Mouse (Mus musculus): Measurements from ENCODE around the gene Cyp21a1. TPM values are rescaled to one million over a fixed set of nuclear protein-coding genes. Genes with fewer than 3 reads are reported as not detected.
"Not testable (repeated sequence)": the region's sequence is repeated elsewhere in the genome, so short reads cannot be mapped to it uniquely, and the experiment has no call there.

Gene Cyp21a1
- total RNA-seq (2015; ENCODE audit: low replicate concordance), result not detected in 2 replicates
- not detected in 2 replicates for total RNA-seq (2017; ENCODE audit: low replicate concordance)

DNA sequence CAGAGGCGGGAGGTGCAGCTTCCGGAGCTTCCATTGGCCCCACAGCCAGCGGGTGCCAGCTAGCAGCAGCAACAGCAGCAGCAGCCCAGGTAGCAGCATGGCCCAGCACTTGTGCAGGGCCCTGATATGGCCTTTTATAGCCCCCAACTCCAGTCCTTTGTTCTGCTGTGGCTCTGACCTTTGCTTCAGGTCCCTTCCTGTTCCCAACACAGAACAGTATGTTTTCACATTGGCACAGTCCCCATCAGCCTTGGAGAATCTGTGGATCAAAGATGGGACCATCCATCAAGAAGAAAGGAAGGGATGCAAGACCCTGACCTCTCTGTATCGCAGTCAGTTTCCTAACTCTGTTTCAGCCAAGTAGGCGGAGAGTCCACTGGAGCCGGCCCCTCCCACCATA is at the start of gene Cyp21a1:
Gene Cyp21a1 (minus strand): TSS at position 261 of the 400 bp plus-strand sequence.
- not testable (repeated sequence) for ATAC-seq (replicated peaks; ENCODE audit: low FRiP score, poor library complexity, severe bottlenecking)

DNA sequence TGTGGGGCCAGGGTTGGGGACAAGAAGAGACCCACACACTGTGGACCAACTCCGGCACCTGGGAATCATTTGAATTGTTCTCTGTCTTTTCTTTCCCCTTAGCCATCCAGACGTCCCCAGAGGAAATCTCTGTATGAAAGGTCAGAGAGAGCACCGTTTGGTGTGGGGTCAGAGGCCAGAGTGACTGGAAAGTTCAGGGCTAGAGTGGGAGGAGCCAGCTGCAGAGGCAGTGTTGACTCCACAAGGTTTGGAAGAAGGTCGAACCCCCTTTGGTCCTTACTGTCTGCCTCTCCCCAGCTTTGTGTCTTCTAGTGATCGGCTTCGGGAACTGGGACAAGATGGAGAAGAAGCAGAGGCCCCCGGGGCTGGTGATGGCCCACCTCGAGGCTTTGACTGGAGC is 49.1 kb upstream of the Cyp21a1 start:
- ATAC-seq (replicated peaks; ENCODE audit: low FRiP score, poor library complexity, severe bottlenecking), result no peak

DNA sequence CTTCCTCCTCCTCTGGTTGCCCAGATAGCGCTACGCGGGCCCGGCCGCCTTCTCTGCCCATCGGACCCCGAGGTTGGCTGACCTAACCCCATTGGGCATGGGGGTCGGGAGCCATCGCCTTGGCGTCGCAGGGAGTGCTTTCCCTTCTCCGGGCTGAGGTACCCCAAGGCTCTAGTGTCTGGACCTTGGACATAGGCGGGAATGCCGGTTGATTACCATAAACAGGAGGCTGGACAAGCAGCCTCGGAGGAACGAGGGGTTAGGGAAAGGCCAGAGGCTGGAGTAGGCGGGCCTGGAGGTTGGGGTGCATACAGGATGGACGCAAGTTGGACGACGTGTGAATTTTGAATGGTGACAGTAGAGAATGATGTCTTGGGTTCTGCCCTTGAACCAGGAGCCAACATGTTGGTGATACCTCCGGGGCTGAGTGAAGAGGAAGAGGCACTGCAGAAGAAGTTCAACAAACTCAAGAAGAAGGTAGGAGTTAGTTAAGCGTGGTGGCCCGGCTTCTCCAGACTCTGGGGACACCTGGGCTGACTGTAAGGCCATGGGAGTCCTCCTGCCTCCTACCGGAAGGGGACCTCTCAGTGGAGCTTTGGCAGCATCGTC is 46.3 kb upstream of the Cyp21a1 start:
- peak; percentile 18; the same call in 1 of the 2 replicates for ATAC-seq (replicated peaks; ENCODE audit: low FRiP score, poor library complexity, severe bottlenecking)

DNA sequence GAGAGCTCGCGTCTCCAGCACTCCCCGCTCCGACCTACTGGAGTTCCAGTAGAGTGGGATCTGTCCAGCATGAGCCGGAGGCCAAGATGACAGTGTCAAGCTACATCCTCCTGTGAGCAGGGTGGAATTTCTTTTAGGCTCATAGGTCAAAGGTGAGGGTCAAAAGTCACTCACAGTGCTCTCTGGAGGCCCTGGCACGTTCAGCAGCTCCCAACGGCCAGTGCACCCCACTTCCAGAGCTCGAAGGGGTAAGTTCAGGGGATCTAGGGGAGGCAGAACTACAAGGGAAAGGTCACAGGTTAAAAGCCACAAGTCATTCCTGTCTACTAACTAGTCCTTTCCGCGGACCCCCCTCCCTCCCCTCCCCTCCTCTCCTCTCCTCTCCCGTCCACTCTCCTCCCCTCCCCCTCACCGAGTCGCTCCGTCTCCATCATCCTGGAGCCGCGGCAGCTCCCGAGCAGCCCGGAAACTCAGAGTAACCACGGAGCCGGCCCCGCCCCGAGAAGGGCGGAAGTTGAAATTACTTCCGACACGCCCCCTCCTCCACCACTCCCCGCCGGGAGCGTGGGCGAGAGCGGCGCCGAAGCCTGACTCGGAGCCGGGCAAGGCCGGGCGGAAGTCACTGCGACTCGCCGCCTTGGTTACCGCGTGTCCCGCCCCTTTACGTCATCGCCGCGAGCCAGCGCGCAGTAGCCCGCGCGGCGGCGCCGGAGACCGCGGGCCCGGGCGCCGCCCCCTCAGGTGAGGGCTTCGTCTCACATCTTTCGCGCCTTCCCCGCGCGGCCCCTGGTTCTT is 45.6 kb upstream of the Cyp21a1 start, which contains the start of the genes Skiv2l and Nelfe:
Gene Skiv2l (minus strand): TSS at position 489 of the 795 bp plus-strand sequence.
Gene Nelfe (plus strand): TSS at position 670 of the 795 bp plus-strand sequence.
- peak; percentile 97 for ATAC-seq (replicated peaks; ENCODE audit: low FRiP score, poor library complexity, severe bottlenecking)

DNA sequence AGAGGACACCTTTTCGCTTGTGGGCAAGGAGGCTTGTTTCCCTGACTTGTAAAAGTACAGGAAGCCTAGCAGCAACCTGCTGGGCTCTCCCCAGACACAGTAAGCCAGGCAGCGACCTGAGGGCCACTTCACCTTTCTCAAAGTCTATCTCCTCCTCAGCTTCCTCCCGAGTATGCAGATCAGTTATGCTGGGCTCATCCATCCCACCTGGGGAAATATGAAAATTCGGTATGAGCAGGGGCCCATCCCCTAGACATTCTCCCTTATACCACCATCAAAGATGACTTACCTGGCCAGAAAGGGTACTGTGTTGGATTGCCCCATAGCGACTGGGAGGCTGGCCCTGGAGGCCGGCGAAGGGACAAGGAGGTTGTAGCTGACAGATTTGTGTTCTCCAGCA is 43.3 kb upstream of the Cyp21a1 start:
- ATAC-seq (replicated peaks; ENCODE audit: low FRiP score, poor library complexity, severe bottlenecking), result no peak

DNA sequence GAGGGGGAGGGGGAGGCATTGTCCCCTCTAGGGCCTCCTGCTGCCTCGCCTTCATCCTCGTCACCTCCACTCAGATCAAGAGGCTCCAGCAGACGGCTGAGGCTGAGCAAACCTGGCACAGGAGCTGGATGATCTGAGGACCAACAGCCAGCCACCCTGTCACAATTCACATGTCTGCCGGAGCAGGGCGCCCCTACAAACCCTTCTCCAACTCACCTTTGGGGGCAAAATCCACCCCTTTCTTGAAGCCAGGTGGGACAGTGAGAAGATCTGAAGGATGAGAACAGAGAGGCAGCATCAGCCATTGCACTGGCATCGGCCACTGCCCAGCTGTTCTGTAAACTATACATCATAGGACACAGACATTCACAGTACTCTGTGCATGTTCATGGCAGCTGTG is 42.8 kb upstream of the Cyp21a1 start:
- no peak for ATAC-seq (replicated peaks; ENCODE audit: low FRiP score, poor library complexity, severe bottlenecking)

DNA sequence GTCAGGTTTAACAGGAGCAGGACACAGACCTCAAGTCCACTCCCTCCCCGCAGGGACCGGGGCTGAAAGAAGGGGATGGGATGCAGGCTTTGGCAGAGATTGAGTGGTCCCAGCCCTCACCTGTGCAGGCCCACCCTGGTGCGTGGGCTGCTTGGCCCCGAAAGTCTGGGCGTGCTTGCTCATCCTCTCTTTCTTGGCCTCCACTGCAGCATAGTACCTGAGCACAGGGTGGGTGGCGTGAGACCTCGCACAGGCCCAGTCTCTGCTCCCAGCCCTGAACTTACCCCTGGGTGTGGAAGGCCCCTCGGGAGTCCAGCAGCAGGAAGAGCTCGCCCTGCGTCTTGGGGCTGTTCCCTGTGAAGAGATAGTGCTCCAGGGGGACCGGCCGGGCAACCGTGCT is 40.5 kb upstream of the Cyp21a1 start:
- ATAC-seq (replicated peaks; ENCODE audit: low FRiP score, poor library complexity, severe bottlenecking), result no peak

DNA sequence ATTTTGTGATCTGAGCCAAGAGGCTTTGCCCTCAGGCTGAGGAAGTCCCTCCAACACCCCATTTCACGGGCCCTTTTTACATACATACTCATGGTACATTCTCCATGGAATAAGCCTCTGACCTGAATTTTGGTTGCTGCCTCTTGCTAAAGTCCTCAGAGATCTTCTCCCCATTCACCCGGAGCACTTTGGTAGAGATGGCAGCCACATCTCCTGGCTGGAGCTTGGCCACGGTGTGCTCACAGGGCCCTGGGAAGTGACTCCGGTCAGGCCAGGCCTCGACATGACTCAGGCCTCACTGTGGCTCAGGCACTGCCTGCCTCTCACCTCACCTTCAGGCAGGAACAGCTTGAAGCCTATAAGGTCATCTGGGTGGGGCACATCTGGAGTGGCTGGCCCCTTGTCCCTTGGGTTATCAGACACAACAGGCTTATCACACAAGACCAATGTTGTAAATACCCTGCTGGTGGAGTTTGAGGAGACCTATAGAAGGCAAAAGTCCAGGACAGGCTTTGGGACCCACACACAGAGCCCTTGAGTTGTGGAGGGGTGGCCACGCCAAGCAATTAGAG is 36.5 kb upstream of the Cyp21a1 start:
- no peak for ATAC-seq (replicated peaks; ENCODE audit: low FRiP score, poor library complexity, severe bottlenecking)

DNA sequence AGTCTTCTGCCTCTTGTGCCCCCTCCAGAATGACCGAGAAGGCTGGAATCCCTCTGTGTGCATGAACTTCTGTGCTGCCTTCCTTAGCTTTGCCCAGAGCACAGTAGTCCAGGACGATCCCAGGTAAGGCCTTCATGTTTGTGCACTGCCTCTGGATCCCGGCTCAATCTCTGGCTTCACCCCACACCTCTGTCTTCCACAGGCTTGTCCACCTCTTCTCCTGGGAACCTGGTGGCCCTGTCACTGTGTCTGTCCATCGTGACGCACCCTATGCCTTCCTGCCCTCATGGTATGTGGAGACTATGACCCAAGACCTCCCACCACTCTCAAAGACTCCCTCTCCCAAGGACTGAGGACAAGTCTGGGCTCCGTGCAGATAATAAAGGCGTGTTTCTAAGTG is 34.4 kb upstream of the Cyp21a1 start:
- ATAC-seq (replicated peaks; ENCODE audit: low FRiP score, poor library complexity, severe bottlenecking), result no peak

DNA sequence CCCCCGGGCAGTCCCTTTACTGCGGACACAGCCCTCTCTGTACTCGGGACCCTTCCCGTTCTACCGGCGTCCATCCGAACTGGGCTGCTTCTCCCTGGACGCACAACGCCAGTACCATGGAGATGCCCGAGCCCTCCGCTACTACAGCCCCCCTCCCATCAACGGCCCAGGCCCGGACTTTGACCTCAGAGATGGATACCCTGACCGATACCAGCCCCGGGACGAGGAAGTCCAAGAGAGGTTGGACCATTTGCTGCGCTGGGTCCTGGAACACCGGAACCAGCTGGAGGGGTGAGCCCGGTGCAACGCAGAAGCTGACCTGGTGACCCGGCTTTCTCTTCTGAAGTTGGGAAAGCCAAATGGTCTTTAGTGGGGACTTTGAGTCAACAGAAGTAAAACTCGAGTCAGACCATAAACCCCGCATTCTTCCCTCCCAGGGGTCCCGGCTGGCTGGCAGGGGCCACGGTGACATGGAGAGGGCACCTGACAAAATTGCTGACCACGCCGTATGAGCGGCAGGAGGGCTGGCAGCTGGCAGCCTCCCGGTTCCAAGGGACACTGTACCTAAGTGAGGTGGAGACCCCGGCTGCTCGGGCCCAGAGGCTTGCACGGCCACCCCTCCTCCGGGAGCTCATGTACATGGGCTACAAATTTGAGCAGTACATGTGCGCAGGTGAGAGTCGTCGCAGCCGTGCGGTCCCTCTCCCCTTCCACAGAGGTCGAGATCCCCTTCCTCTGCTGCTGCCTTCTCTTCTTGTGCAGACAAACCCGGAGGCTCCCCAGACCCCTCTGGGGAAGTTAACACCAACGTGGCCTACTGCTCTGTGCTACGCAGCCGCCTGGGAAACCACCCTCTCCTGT is 33.3 kb upstream of the Cyp21a1 start:
- peak; percentile 7; the same call in 1 of the 2 replicates for ATAC-seq (replicated peaks; ENCODE audit: low FRiP score, poor library complexity, severe bottlenecking)

DNA sequence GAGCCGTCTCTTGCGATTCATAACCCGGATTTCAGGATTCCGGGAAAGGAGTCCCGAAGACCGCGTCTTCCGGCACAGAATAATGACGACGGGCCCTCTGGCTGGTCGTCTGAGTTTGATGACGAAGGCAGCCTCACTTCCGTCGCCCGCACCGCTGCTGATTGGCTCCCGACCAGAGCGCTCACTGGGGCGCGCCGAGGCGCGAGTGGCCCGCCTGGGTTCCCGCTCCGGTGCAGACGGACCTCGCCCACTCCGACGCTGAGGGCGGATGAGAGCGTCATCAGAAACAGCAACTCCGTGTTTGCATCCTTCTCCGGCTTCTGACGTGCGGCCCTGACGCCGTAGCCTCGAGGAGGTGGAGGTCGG is 32.5 kb upstream of the Cyp21a1 start, which contains the start of the genes Stk19 and Dxo:
Gene Stk19 (minus strand): TSS at position 90 of the 366 bp plus-strand sequence.
Gene Dxo (plus strand): TSS at position 164 of the 366 bp plus-strand sequence.
- peak; percentile 95 for ATAC-seq (replicated peaks; ENCODE audit: low FRiP score, poor library complexity, severe bottlenecking)

DNA sequence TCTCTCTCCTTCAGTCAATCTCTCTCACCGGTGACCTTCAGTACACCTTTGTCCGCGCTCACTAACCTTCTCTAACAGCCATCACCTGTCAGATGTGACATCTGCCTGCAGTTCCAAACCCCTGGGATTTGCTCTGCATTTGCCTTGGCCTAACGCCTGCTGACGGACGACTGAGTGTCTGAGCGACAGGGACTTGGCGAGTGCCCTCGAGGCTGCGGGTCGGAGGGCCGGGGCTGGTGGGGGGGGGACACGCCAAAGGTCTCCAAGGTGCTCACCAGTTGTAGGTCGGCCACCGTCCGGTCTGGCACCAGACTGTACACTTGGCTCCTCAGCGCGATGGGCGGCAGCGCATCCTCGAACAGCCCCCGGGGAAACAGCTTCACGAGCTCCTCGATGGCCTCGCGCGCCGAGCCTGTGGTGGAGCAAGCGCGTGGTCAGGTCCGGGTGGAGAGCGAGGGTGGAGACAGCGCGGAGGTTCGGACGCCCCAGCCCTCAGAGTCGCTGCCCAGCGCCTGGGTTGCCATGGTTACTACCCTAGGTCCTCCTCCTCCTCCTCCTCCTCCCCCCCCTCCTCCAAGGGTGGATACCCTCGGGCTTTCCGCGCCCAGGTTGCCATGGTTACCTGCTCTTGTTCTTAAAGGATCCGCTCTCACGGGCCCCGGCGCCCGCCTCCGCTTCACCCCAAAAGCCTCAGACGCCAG is 31.9 kb upstream of the Cyp21a1 start:
- ATAC-seq (replicated peaks; ENCODE audit: low FRiP score, poor library complexity, severe bottlenecking), result peak; percentile 80

DNA sequence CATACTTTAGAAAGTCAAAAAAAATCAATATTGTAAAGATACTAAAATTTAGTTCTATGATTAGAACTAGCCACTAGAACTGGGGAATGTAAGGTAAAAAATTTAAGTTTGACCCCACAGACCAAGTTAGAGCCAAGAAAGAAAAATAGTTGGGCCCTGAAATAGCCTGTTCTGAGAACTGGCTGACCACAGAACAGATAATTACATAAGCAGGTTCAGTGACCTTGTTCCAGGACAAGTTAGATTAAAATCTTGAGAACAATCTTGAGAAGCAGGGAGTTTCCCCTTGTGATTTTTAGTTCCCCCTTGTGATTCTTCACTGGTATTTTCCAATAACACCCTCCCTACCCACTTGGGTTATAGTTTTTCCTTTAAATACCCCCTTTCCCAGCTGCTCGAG is 26.4 kb upstream of the Cyp21a1 start:
- ATAC-seq (replicated peaks; ENCODE audit: low FRiP score, poor library complexity, severe bottlenecking), result not testable (repeated sequence)

DNA sequence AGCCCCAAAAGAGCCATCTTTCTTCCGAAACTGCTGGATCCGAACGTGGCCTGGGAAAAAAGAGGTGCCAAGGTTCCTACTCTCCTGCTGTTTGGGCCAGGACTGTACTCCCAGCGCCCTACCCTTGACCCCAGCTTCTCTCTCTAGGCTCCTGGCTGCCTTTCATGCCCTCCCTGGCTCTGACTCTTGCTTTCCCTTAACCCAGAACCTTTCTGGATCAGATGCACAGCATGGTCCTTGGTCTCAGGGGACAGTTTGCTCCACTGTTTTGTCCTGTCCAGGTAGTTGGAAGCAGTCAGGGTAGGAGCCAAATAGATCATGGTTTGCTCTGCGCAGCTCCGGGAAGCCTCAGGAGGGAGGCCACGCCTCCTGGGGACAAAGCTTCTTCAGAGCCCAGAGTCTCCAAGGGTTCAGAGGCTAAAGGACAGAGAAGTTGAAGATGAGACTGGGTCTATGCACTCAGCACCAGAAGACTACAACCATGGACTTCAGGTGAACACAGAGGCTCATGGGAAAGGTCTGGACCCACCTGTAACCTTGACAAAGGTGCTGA is 10.5 kb upstream of the Cyp21a1 start:
- ATAC-seq (replicated peaks; ENCODE audit: low FRiP score, poor library complexity, severe bottlenecking), result no peak

DNA sequence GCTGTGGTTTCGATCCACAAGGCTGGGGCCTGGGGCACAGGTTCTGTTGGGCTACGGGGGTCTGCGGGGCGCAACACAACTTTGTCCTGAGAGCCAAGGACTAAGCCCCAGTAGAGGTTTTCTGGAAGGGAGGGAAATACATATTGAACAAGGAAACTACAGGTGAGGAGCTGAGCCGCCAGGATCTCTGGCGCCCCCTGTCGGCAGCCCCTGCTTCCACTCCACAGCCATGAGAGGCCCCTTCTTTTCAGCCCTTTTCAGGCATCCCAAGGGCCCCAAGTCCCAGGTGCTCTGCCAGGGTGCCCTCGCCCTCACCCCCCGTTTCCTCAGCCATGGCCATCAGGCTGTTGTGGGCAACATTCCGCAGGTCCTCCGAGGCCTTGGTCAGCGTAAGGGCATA is 9.4 kb upstream of the Cyp21a1 start:
- ATAC-seq (replicated peaks; ENCODE audit: low FRiP score, poor library complexity, severe bottlenecking), result 0 out of 2 replicates have a peak, but pooled peaks have one; percentile 27

DNA sequence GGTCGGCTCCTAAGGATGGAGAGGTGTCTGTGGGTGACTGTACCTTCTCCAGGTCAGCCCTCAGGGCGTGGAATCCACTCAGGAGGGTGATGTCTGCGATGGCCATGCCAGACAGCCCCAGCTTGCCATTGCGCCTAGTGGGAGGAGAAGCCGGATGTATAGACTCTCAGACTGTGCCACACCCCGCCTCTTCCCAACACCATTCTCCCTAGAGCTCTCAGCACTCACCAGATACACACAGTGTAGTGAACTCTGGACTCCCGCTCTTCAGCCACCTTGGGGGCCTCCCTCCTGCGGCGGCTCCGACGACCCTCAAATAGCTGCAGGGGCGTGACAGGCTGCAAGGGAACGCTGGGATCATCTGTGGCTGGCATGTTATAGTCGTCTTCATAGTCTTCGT is 6.9 kb upstream of the Cyp21a1 start:
- no peak for ATAC-seq (replicated peaks; ENCODE audit: low FRiP score, poor library complexity, severe bottlenecking)

DNA sequence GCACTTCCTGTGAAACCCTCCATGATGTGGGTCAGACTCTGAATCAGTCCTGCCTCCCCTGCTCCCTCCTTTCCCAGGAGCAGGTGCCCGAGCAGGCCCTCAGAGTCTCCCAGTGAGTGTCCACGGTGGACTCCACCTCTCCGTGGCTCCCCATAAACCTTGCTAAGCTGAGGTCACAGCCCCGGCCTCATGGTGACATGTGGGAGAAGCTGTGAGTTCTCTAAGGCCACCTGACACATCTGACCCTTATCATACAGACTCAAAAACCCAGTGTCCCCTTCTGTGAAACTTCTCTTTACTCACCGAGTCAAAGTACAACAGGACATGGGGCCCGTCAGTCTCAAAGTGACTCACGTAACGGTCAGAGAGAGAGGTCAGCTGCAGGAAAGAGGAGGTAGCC is 6.5 kb upstream of the Cyp21a1 start:
- ATAC-seq (replicated peaks; ENCODE audit: low FRiP score, poor library complexity, severe bottlenecking), result not testable (repeated sequence)

DNA sequence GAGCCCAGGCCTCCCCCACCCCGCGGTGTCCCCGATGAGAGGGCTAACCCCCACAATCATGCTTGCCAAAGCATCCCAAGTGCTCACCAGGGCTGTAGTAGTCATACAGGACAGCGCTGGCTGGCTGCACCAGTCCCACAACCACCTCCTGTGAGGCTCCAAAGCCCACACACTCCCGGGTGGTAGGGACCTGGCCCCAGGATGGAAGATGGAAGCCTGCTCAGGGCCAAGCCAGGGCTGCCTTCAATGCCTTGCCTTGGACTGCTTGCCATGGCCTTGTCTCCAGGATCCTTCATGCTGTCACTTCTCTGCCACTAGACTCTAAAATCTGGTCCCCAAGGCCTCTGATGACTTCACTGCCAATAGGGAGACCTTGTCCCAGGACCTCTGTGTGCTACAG is 6.0 kb upstream of the Cyp21a1 start:
- ATAC-seq (replicated peaks; ENCODE audit: low FRiP score, poor library complexity, severe bottlenecking), result not testable (repeated sequence)
